Mouse (Mus musculus) bone marrow, adult 2 months (tissue): ENCODE measurements around the gene Cubn.

Experiments
- CTCF ChIP-seq: fragments of 200-500 bp; IDR thresholded peaks from 2 replicates; pipeline ENCODE4 v1.5.1; 2011; ENCODE audit warnings: low read length, control low read depth; ENCODE audit not compliant: control insufficient read depth, insufficient read depth
- POLR2A ChIP-seq: fragments of 200-500 bp; IDR thresholded peaks from 2 replicates; pipeline ENCODE4 v1.6.1; 2011; ENCODE audit warnings: low read depth, mild to moderate bottlenecking, control low read depth, low read length, borderline replicate concordance; ENCODE audit not compliant: control insufficient read depth

- TF ChIP-seq CTCF (no peak), POLR2A (no peak)
Observed at GRCm38 (mm10) chr2:13530639-13531038, 39.0 kb upstream of the Cubn start.
